ENCODE assay signal across 8 mouse cellular contexts in the genomic region with DNA sequence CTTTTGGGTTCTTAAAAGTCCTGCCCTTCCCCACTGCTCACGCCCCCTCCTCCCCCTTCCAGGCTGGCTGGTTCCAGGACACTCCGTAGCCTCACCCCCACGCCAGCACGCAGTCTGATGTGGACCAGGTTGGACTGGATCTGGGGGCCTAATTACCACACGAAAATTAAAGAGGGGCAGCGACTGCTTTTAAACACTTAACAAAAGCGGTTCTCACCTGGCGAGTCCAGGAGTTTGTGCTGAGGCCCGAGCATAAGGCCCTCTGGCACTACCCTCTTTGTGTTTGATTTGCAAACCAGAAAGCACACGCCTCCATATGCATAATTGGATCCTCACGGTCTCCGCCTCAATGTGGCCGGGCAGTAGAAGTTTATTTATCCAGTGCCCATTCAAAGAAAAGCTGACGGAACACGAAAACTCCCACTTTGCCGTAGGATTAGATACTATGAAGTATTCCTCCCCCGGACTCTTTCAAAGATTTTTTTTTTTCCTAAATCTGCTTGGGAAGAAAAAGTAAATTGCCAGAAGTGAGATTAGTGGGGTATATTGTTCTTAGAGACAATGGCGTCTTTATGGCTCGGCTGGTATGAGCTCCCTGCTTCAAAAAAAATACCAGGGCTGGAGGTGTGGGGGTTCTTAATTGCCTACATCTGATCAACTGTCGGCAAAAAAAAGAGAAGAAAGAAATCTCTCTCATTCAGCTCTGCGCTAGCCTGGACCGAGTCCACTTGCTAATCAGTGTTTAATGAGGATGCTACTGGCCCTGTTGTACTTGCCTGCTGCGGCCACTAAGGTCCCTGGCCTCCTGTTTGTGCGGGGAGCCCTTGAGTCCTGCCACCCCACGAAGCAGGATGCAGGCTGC.
A peak's percentile ranks its signal among the peaks of the same experiment; 100 is the strongest.
DNase-seq lines count a peak whose midpoint lies in the region; ATAC-seq and TF ChIP-seq lines count a peak whose summit lies in the region.

No protein-coding gene starts in this region.

- peaks cover 23% of the 10 kb centered on the region for H3K4me1 ChIP-seq in heart, embryonic 16.5 days (ENCODE audit: control insufficient read depth, insufficient read depth, low read length)
- peaks cover 45% of the 10 kb centered on the region for H3K4me1 ChIP-seq in embryonic facial prominence, embryonic 10.5 days
- no peaks in the 10 kb centered on the region for H3K4me1 ChIP-seq in intestine, postnatal 0 days (replicated peaks; ENCODE audit: control insufficient read depth, insufficient read depth, low read length)
- peaks cover 32% of the 10 kb centered on the region for H3K4me1 ChIP-seq in midbrain, embryonic 12.5 days

- H3K27me3 ChIP-seq in heart, embryonic 16.5 days (ENCODE audit: control insufficient read depth, insufficient read depth, low read length): 0 out of 2 replicates have a peak, but pooled peaks cover 2% of the 10 kb centered on the region
- peaks cover 49% of the 10 kb centered on the region for H3K27me3 ChIP-seq in embryonic facial prominence, embryonic 10.5 days (replicated peaks; ENCODE audit: low read depth, poor library complexity, severe bottlenecking)
- H3K27me3 ChIP-seq in intestine, postnatal 0 days (replicated peaks; ENCODE audit: control insufficient read depth, insufficient read depth, low read length): 0 out of 2 replicates have a peak, but pooled peaks cover 6% of the 10 kb centered on the region
- peaks cover 74% of the 10 kb centered on the region for H3K27me3 ChIP-seq in midbrain, embryonic 12.5 days

- TF ChIP-seq CTCF in intestine, postnatal 0 days (IDR thresholded peaks at IDR 0.05; ENCODE audit: low read depth): no peak

- intact Hi-C loops in heart, postnatal 10 days (cut with DNase I): no loop called here

- H3K27ac ChIP-seq in heart, embryonic 16.5 days (ENCODE audit: low read length): no peak overlapping the region
- H3K27ac ChIP-seq in embryonic facial prominence, embryonic 10.5 days (replicated peaks): peak overlapping the region; percentile 89
- H3K27ac ChIP-seq in intestine, postnatal 0 days (ENCODE audit: low read depth, low read length): no peak overlapping the region
- peak overlapping the region; percentile 75 for H3K27ac ChIP-seq in midbrain, embryonic 12.5 days (replicated peaks)

- peak overlapping the region; percentile 32 for H3K4me3 ChIP-seq in heart, embryonic 16.5 days (ENCODE audit: low read length)
- peak overlapping the region; percentile 52 for H3K4me3 ChIP-seq in embryonic facial prominence, embryonic 10.5 days
- H3K4me3 ChIP-seq in intestine, postnatal 0 days (ENCODE audit: low read depth, low read length): 0 out of 2 replicates have a peak overlapping the region, but pooled peaks have one; percentile 3
- peak overlapping the region; percentile 22 for H3K4me3 ChIP-seq in midbrain, embryonic 12.5 days

- no peaks in the 10 kb centered on the region for H3K9me3 ChIP-seq in heart, embryonic 16.5 days (replicated peaks; ENCODE audit: control insufficient read depth, low read length)
- H3K9me3 ChIP-seq in embryonic facial prominence, embryonic 10.5 days: no peaks in the 10 kb centered on the region
- H3K9me3 ChIP-seq in intestine, postnatal 0 days (ENCODE audit: control insufficient read depth): no peaks in the 10 kb centered on the region
- H3K9me3 ChIP-seq in midbrain, embryonic 12.5 days: no peaks in the 10 kb centered on the region

- peak overlapping the region; percentile 62 for H3K4me2 ChIP-seq in heart, embryonic 16.5 days (ENCODE audit: low read depth, low read length)
- peak overlapping the region; percentile 39 for H3K4me2 ChIP-seq in intestine, postnatal 0 days (replicated peaks; ENCODE audit: low read depth)
- H3K4me2 ChIP-seq in midbrain, embryonic 12.5 days (replicated peaks): peak overlapping the region; percentile 52

- H3K36me3 ChIP-seq in heart, embryonic 16.5 days (ENCODE audit: control insufficient read depth, insufficient read depth): no peaks in the 10 kb centered on the region
- no peaks in the 10 kb centered on the region for H3K36me3 ChIP-seq in embryonic facial prominence, embryonic 10.5 days (replicated peaks)
- H3K36me3 ChIP-seq in intestine, postnatal 0 days (ENCODE audit: control insufficient read depth, insufficient read depth): no peaks in the 10 kb centered on the region
- no peaks in the 10 kb centered on the region for H3K36me3 ChIP-seq in midbrain, embryonic 12.5 days

- H3K9ac ChIP-seq in heart, embryonic 16.5 days (ENCODE audit: low read length): peak overlapping the region; percentile 49
- H3K9ac ChIP-seq in intestine, postnatal 0 days (ENCODE audit: low read depth, low read length): no peak overlapping the region
- peak overlapping the region; percentile 28 for H3K9ac ChIP-seq in midbrain, embryonic 12.5 days (replicated peaks)

- 0 out of 2 replicates have a peak, but pooled peaks have one; percentile 50 for ATAC-seq in heart, embryonic 16.5 days (replicated peaks; ENCODE audit: extremely low read depth, insufficient read depth, low FRiP score)
- ATAC-seq in intestine, postnatal 0 days: no peak
- ATAC-seq in midbrain, embryonic 12.5 days (ENCODE audit: low FRiP score, low read depth): peak; percentile 85
- no peak for ATAC-seq in monocyte, adult 5-6 weeks (replicated peaks; ENCODE audit: insufficient number of reproducible peaks, low FRiP score, low TSS enrichment, poor library complexity, severe bottlenecking)

- WGBS in heart, embryonic 16.5 days: 19% methylated on average over 25 of the region's 25 CpGs
- WGBS in embryonic facial prominence, embryonic 10.5 days: under 1% methylated on average over 25 of the region's 25 CpGs
- 17% methylated on average over 25 of the region's 25 CpGs for WGBS in intestine, postnatal 0 days
- under 1% methylated on average over 25 of the region's 25 CpGs for WGBS in midbrain, embryonic 12.5 days

- DNase-seq in heart, postnatal 10 days: no peak
- peak; percentile 79 for DNase-seq in embryonic facial prominence, embryonic 10.5 days (ENCODE audit: low spot score)
- DNase-seq in gastrocnemius, adult 8-10 months (ENCODE audit: low spot score in 2 of 2): no peak
- DNase-seq in urinary bladder, postnatal 36 days (ENCODE audit: low spot score in 2 of 2): no peak

Comparison
In these comparisons a context has a peak if more than half of its experiments do, and no peak if none do; other contexts are left out.
1. ATAC-seq: peak in heart, embryonic 16.5 days (single experiment) and midbrain, embryonic 12.5 days (single experiment); none in intestine, postnatal 0 days (single experiment) and monocyte, adult 5-6 weeks (single experiment).
2. H3K27ac ChIP-seq: peak in embryonic facial prominence, embryonic 10.5 days (single experiment) and midbrain, embryonic 12.5 days (single experiment); none in heart, embryonic 16.5 days (single experiment) and intestine, postnatal 0 days (single experiment).
3. Peak in every context shown above with its lines, with median percentiles within 50 percentile points of each other: H3K4me2 ChIP-seq and H3K4me3 ChIP-seq.